Mouse (Mus musculus) neural tube, embryonic 10.5 days (tissue): ENCODE data around the gene Gm10521.

Experiments
- DNase-seq: peaks from one replicate; pipeline ENCODE4 v3.0.0-alpha.2; 2017; ENCODE audit warnings: low spot score; ENCODE audit errors: extremely low spot score

Gm10521 gene

GRCm38 (mm10) chr1:171946447-171946995 lies 51.1 kb downstream of the Gm10521 start:
- no peak for DNase-seq
